Mouse (Mus musculus): ENCODE measurements at regions not wholly inside any gene's neighbourhood (a gene's known extent, or its start where the extent isn't known, plus 50 kb on each side); places are given as distances from the start of the nearest gene placed in this dataset.

DNA sequence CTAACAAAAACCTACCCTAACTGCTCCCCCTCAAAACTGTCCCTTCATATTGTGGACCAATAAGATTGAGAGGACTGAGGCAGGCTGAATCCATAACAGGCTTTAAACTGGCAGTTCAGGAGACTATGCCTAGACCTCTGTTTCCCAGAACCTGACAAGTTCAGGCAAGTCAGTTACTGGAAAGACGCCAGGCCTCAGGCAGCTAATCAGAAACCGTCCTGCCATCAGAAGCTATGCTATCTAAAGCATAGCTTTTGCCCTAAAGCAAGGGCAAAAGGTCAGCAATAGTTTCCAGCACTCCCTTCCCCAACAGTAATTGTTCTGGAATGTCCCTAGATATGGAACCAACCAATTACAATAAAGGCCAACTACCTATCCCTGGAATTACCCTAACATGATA is 273.0 kb downstream of the Bche start:
- no peak for DNase-seq (ENCODE audit: low spot score in 2 of 2)

DNA sequence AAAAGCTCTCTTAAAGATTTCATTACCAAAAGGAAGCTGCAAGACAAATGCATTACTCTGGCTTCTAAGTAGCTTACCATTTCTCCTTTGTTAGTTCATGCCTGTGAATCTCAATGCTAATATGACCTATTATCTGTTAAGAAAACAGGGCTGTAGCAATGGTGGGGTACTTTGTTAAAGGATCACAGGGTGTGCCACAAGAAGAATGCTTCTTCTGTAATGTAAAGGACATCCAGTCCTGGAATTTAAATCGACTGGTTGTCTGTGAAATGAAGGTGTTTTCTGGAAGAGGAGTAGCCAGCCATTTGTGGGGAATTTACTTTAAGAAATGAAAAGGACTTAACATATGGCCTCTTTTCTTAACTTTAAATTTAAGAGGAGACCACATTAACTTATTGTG is 273.9 kb downstream of the Bche start:
- DNase-seq (ENCODE audit: low spot score in 2 of 2), result no peak

DNA sequence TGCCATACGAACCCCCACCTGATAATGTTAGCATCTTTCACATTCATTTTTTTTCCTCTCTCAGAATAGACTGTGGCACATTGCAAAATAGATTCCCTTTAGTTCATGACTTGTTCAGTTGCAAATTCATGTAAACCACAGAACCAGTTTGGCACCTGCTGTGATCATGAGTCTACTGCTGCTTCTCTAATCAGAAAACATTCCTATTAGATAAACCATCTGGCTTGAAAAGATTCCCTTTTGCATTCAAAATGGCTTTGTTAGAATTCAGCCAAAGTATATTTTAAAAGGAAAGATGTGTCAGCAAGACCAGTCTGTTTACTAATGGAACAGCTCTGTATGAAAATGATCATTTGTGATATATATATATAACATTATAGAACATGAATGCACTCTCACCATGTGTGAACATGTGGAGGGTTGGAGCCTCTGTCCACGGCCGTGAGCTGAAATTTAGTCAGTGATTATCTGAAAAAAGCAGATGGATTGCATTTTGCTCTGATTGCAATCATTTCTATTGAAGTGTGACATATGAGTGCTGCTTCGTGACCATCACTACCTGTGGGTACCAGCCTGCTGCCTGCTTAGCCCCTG is 298.2 kb downstream of the Bche start:
- DNase-seq (ENCODE audit: low spot score in 2 of 2), result peak in 1 of 2 experiments; percentile 20

DNA sequence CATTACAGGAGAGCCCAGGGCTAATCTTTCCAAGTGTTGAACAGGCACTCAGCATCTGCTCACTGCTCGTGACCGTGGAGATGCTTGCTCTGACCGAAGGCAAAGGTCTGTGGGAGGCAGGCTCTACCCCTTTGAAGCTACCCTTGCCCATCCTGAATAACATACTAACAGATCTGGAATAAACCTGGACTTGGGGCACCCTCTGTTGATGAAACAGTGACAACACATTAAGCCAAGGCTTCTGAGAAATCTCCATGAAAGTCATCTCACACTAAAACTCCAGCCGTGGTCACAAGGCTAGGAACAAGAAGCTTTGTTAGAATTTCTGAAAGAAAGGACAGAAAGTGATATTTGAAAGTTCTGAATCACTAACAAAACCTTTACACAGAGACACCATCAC is 306.8 kb downstream of the Bche start:
- DNase-seq (ENCODE audit: low spot score in 2 of 2), result peak in 1 of 2 experiments; percentile 37

DNA sequence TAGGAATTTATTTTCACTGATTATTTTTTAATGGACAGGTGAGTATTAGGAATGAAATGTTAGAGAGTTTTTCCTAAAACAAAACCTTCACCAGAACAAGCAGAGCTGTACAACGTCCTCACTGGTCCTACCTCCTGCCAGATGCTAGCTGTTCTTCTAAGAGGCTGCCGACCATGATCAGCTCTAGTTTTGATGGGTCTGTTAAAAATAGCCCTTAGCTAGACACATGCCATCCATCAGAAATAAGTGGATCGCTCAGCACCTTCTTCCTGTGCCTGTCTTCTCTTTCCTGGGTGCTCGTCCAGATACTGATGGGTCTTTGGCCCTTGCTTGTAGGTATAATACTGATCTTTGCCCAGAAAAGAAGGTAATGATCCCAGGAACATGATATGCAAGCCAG is 312.4 kb downstream of the Bche start:
- no peak for DNase-seq (ENCODE audit: low spot score in 2 of 2)

DNA sequence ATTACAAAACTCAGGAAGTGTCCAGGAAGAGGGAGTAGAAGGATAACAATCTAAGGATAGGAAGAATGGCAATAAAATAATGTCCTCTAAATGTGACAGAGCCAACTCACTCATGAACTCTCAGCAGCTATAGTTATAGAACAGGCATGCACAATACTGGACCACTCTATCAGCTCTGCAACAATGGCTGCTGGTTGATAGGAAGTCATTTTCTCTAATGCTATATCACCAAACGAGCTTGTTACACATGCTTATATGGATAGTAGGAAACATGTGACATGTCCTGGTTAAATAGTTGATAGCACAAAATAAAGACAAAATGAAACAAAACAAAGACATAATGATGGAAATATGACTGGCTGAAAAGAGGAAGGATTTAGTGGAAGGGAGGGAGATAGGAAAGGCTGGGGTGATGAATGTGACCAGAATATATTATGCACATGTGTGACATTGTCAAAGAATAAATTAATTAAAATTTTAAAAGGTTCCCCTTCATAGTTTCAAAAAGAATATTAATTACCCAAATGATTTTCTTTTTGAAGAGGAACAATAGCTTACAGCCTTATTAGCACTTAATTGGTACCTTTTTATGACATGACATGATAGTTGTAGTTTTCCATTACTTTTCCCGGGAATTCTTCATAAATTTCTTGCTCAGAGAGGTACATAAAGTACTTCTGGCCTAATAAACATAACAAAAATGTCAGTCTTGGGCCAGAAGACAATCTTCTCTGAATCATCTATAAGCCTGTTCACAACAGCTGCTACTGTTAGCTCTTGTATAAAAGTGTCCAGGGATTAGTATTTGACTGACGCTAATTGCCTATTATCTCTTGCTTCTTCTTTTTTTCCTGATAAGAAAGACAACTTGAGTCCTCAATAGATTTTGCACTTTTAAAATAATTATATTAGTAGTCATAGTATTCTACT is 318.2 kb downstream of the Bche start:
- DNase-seq (ENCODE audit: low spot score in 2 of 2), result no peak

DNA sequence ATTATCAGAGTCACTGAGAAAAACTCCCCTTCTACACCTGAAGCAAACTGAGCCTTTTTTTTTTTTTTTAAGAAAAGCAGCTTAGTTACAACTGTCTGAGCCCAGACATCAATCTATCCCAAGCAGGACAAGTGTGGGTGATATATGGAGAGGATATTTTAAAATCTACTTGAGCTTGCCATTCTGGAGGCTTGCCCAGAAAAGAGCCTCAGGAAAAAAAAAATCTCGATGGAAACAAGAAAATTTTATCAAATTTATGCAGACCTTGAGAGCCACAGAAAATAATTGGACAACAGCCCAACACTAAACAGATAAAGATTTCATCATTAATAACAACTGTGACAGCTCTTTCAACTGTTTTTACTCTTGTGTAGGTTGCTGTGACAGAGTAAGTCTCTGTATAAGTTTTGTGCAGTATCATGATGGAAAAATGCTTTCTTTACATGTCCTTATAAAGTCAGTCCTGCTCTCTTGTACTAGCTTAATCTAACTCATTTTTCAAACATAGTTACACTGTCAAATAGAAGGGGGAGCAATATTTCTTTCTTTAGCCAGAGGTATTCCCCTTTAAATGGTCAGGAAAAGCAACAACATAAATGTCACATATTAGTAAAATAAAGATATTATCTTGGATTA is 297.4 kb upstream of the Slitrk3 start:
- DNase-seq (ENCODE audit: low spot score in 2 of 2), result no peak

DNA sequence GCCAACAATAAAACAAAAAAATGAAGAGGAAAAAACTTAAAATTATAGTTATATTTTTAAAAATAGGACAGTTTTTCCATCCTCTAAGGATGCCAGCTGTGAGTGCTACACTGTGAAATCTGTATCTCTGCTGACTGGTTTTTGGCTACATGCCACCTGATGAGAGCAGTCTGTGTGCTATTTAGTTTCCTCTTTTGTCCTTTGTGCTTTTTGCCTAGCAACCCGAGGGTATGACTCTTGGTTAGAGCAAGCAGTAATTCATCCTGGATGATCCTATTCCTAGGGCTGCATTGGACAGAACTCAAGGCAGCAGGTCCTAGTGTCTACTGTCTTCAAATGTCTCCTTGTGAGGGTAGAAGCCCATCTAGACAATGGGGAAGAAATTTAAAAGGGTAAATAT is 285.6 kb upstream of the Slitrk3 start:
- DNase-seq (ENCODE audit: low spot score in 2 of 2), result peak; percentile 36 to 47

DNA sequence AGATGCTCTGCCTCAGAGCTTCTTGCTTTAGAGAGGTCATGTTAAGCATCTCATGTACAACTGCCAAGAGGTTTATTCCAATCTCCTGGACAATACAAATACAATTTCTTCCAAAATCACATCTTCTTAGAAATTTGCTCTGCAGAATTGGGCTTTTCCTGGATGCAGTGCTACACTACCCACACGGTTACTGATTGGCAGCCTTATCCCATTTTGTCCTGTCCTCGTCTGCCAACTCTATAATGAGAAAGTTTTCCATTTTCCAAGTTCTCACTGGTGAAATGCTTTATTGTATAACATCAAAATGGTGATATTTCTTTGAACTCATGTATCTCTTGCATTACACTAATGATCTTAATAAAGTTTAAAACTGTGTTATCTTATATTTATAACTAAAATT is 282.1 kb upstream of the Slitrk3 start:
- no peak for DNase-seq (ENCODE audit: low spot score in 2 of 2)

DNA sequence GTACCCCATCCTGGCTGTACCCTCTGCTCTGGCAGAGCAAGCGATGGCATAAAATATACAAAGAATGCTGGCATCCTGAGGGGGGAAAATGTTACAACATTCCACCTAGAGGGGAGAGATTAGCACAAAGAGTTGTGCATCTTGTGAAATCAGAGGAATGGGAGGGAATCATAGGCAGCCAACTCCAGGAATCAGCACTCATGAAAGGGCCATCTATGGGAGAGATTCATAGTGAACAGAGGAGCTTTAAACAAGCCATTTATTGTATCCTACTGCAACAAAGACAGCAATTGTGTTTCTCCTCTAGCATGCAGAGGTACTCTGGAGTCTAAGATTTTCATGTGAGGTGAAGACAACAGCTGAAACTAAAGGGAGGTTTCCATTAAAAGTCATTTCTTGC is 265.6 kb upstream of the Slitrk3 start:
- DNase-seq (ENCODE audit: low spot score in 2 of 2), result no peak
